Mouse (Mus musculus) small intestine, adult 2 months (tissue): ENCODE results near the gene Gm4969.

Experiments
- CTCF ChIP-seq: fragments of 200-500 bp; IDR thresholded peaks from 2 replicates; pipeline ENCODE4 v1.5.1; 2012; ENCODE audit warnings: low read depth, mild to moderate bottlenecking, control low read depth, inconsistent platforms, low read length, moderate library complexity, mixed read lengths; ENCODE audit not compliant: insufficient replicate concordance, insufficient read length; ENCODE audit errors: extremely low read depth
- POLR2A ChIP-seq: fragments of 200-500 bp; IDR thresholded peaks from 2 replicates; pipeline ENCODE4 v1.6.1; 2012; ENCODE audit warnings: low read depth, mild to moderate bottlenecking, control low read depth, inconsistent platforms, low read length, moderate library complexity

- TF ChIP-seq POLR2A (no peak), CTCF (no peak)
Observed at GRCm38 (mm10) chr7:19147497-19148045, 29.4 kb upstream of the Gm4969 start.
